Mouse (Mus musculus): Measurements from ENCODE around the gene Zfand5.

GRCm38 (mm10) chr19:21276317-21276716 lies 4.2 kb downstream of the Zfand5 start:
- TF ChIP-seq POLR2A (IDR thresholded peaks at IDR 0.05; ENCODE audit: insufficient read depth, low read depth, low read length) (no peak), CTCF (IDR thresholded peaks at IDR 0.05; ENCODE audit: insufficient read depth, low read depth, low read length) (no peak)

Measured in olfactory bulb, adult 2 months (tissue).